Mouse (Mus musculus) ES-Bruce4 (cell line): Measurements from ENCODE around the gene Ece2.

ENCODE experiments used
- CTCF ChIP-seq: IDR thresholded peaks from one replicate; pipeline ENCODE4 v1.8.1; 2011; ENCODE audit warnings: low read depth, low read length
- EP300 ChIP-seq: IDR thresholded peaks from 2 replicates; pipeline ENCODE4 v1.6.1; 2011; ENCODE audit warnings: low read depth, low read length; ENCODE audit not compliant: insufficient read depth
- POLR2A ChIP-seq: IDR thresholded peaks from one replicate; pipeline ENCODE4 v1.8.1; 2011; ENCODE audit warnings: low read length; ENCODE audit not compliant: insufficient read depth

DNA sequence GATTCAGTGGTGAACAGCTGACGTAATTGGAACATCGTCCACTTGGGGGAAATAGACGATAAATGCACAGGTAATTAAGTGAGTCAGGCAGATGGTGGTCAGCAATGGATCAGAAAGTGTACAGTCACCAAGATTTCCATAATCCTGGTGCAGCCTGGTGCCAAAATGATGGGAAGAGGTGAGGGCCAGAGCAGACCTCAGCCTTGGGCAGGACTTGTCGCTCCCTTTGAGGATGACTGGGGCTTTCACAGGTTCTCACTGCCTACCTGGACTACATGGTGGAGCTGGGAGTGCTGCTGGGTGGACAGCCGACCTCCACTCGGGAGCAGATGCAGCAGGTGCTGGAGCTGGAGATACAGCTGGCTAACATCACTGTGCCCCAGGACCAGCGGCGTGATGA lies 7.8 kb downstream of the Ece2 start:
- TF ChIP-seq CTCF (no peak), POLR2A (no peak), EP300 (no peak)
